Mouse (Mus musculus) MEL (cell line): Measurements from ENCODE around the gene Ankrd22.

Experiments
- CTCF ChIP-seq, 3 experiments: IDR thresholded peaks in 2 of 3; conservative IDR thresholded peaks in 1 of 3; 2 replicates each; pipeline ENCODE4 v1.5.1; 2011 to 2012; ENCODE audit warnings: low read length in 3 of 3, low read depth in 2 of 3, mild to moderate bottlenecking in 2 of 3, improper control_type of control experiment in 1 of 3, inconsistent platforms in 1 of 3, mixed read lengths in 1 of 3, moderate library complexity in 1 of 3; ENCODE audit not compliant: control insufficient read depth in 1 of 3, insufficient read depth in 1 of 3, poor library complexity in 1 of 3, severe bottlenecking in 1 of 3
- ELF1 ChIP-seq: IDR thresholded peaks from 2 replicates; pipeline ENCODE4 v1.6.1; 2014; ENCODE audit warnings: low read depth, mild to moderate bottlenecking, inconsistent platforms, low read length, improper control_type of control experiment, moderate library complexity
- EP300 ChIP-seq, 2 experiments: IDR thresholded peaks; 2 replicates each; pipeline ENCODE4 v1.6.1; 2011; ENCODE audit warnings: improper control_type of control experiment in 2 of 2, low read length in 2 of 2, low read depth in 1 of 2, mild to moderate bottlenecking in 1 of 2
- GATA1 ChIP-seq: IDR thresholded peaks from 2 replicates; pipeline ENCODE4 v1.6.1; 2011; ENCODE audit warnings: low read depth, low read length, improper control_type of control experiment
- ZNF384 ChIP-seq: IDR thresholded peaks from 2 replicates; pipeline ENCODE4 v1.6.1; 2012; ENCODE audit warnings: low read depth, mild to moderate bottlenecking, inconsistent platforms, low read length, improper control_type of control experiment

DNA sequence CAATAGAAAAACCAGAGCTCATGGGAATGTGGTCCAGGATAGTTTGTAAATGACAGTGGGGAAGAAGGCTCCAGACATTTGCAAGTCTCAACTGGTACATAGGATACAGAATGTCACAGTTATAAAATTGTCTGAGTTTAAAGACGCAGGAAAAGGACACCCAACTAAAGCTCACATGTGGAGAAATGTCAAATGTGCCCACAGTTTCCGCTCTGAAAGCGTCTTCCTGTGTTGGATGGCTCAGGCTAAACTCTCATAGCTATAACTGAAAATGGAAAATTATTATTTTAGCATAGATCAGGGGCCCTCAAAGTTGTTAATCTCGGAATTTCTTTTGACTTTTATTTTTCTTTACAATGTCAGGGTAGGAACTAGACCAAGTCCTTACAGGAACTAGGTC, 21.0 kb upstream of the Ankrd22 start:
- TF ChIP-seq ELF1 (no peak), CTCF (IDR thresholded peaks at IDR 0.05 in 2 of 3, conservative IDR thresholded peaks at IDR 0.05 in 1 of 3; ENCODE audit: control insufficient read depth in 1 of 3, insufficient read depth in 1 of 3, low read depth in 2 of 3, low read length in 3 of 3, poor library complexity in 1 of 3, severe bottlenecking in 1 of 3) (no peak), ZNF384 (no peak), EP300 (IDR thresholded peaks at IDR 0.05; ENCODE audit: low read depth in 1 of 2, low read length in 2 of 2) (no peak), GATA1 (no peak)
